Mouse (Mus musculus) kidney, embryonic 15.5 days (tissue): Measurements from ENCODE around the gene Bmp7. TPM values are rescaled to one million over a fixed set of nuclear protein-coding genes. Genes with fewer than 3 reads are reported as not detected.

Experiments used
- ATAC-seq: fragments of 200-750 bp; cut with Nextera tagmentation; replicated peaks from 2 replicates; pipeline ENCODE4 v1.8.0; 2017; ENCODE audit warnings: moderate TSS enrichment; ENCODE audit not compliant: low FRiP score
- H3K27ac ChIP-seq: fragments of 300-500 bp; sonication (generic); 2 replicates; pipeline ENCODE4 v1.5.1; 2015; ENCODE audit warnings: mild to moderate bottlenecking, inconsistent platforms
- H3K27me3 ChIP-seq: fragments of 300-500 bp; sonication (generic); 2 replicates; pipeline ENCODE4 v1.6.1; 2015; ENCODE audit warnings: inconsistent platforms
- H3K36me3 ChIP-seq: fragments of 300-500 bp; sonication (generic); 2 replicates; pipeline ENCODE4 v1.6.1; 2015; ENCODE audit warnings: inconsistent platforms
- H3K4me1 ChIP-seq: fragments of 300-500 bp; sonication (generic); 2 replicates; pipeline ENCODE4 v1.6.1; 2015; ENCODE audit warnings: inconsistent platforms
- H3K4me2 ChIP-seq: fragments of 300-500 bp; sonication (generic); 2 replicates; pipeline ENCODE4 v1.6.1; 2015; ENCODE audit warnings: moderate library complexity, mild to moderate bottlenecking, inconsistent platforms
- H3K4me3 ChIP-seq: fragments of 300-500 bp; sonication (generic); replicated peaks from 2 replicates; pipeline ENCODE4 v1.5.1; 2015; ENCODE audit warnings: mild to moderate bottlenecking, inconsistent platforms
- H3K9ac ChIP-seq: fragments of 300-500 bp; sonication (generic); 2 replicates; pipeline ENCODE4 v1.6.1; 2015; ENCODE audit warnings: mild to moderate bottlenecking, inconsistent platforms
- H3K9me3 ChIP-seq: fragments of 300-500 bp; sonication (generic); replicated peaks from 2 replicates; pipeline ENCODE4 v1.6.1; 2016; ENCODE audit warnings: inconsistent platforms
- WGBS: fragments of 180-500 bp; shearing (Covaris S2); methylation state at CpG from one replicate; pipeline ENCODE4 v1.1.7; 2015; ENCODE audit warnings: mixed read lengths; 5-methylcytosine and 5-hydroxymethylcytosine counted together
- polyA plus RNA-seq: library from polyadenylated mRNA; unstranded; fragments of >200 nt; fragmentation: Nextera tagmentation; extraction: Ambion mirVana; gene quantifications from 2 replicates; pipeline ENCODE4 v1.2.1, GENCODE M21; 2015

The Bmp7 gene
- polyA plus RNA-seq, 1 experiment from 2014 or later: 46.3 TPM

DNA sequence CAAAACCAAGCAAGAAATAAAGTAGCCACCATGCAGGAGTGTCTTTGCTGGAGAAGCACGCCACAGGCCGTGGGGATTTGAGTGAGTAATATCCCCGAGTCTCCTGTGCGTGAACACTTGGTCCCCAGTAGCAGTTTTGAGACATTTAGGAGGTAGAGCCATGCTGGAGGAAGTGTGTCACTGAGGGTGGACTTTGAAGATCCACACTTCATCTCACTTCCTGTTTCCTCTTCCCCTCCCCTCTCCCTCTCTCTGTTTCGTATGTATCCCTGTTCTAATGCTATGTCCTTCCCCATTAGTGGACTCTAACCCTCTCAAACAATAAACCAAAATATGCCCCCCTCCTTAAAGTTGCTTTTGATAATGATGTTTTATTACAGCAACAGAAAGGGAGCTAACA lies 26.4 kb upstream of the Bmp7 start:
- Histone ChIP-seq H3K9ac (no peak overlapping the region), H3K27ac (no peak overlapping the region), H3K27me3 (no peaks in the 10 kb centered on the region), H3K4me1 (peaks cover 17% of the 10 kb centered on the region), H3K36me3 (no peaks in the 10 kb centered on the region), H3K4me2 (no peak overlapping the region), H3K4me3 (no peak overlapping the region), H3K9me3 (no peaks in the 10 kb centered on the region)
- no peak for ATAC-seq
- 88% methylated on average over 5 of the region's 5 CpGs for WGBS

DNA sequence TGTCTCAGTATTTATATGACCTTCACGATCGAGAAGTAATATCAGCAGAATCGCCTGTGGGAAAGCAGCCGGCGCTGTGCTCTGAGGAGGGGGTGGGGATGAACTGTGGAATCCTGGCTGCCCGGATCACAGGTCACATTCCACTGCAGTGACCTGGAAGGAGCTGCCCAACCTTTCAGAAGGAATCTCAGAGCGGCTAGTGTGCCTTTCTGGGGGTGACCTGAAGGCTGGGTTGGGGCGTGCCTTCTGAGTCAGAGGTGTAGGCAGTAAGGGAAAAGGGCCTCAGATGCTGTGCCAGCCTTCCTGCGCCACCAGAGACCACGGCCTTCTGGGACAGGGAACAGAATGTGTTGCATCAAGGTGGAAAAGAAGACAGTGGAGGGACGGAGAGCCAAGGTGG lies 25.1 kb upstream of the Bmp7 start:
- H3K9ac ChIP-seq: no peak overlapping the region
- WGBS: 25% methylated on average over 11 of the region's 11 CpGs
- 0 out of 2 replicates have a peak, but pooled peaks have one; percentile 14 for ATAC-seq
- H3K4me1 ChIP-seq: peaks cover 23% of the 10 kb centered on the region
- H3K4me3 ChIP-seq: no peak overlapping the region
- no peak overlapping the region for H3K4me2 ChIP-seq
- H3K27me3 ChIP-seq: no peaks in the 10 kb centered on the region
- 0 out of 2 replicates have a peak overlapping the region, but pooled peaks have one; percentile 18 for H3K27ac ChIP-seq
- 0 out of 2 replicates have a peak, but pooled peaks cover 4% of the 10 kb centered on the region for H3K9me3 ChIP-seq
- H3K36me3 ChIP-seq: no peaks in the 10 kb centered on the region

DNA sequence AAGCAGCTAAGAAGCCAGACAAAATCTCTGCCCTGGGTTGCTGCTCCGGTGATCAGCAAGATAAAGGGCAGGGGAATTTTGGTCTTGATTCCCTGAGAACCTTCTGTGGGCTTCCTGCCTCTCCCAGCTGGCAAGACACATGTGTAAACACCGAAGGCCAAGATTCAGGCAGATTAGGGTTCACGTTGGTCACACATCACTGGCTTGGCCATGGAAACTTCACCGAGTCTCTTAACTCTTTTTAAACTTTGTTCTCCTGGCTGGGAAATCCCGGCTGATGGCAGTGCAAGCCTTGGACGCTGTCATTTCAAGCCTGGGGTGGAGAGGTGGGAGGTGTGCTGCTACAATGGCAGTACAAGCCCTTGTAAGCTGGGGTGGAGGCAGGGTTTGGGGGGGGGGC lies 21.1 kb upstream of the Bmp7 start:
- Histone ChIP-seq H3K9ac (no peak overlapping the region), H3K4me3 (no peak overlapping the region), H3K9me3 (peaks cover 8% of the 10 kb centered on the region; the same call in 1 of the 2 replicates), H3K36me3 (no peaks in the 10 kb centered on the region), H3K4me1 (peaks cover 40% of the 10 kb centered on the region), H3K27ac (peak overlapping the region; percentile 52), H3K4me2 (no peak overlapping the region), H3K27me3 (no peaks in the 10 kb centered on the region)
- 44% methylated on average over 6 of the region's 6 CpGs for WGBS
- no peak for ATAC-seq

DNA sequence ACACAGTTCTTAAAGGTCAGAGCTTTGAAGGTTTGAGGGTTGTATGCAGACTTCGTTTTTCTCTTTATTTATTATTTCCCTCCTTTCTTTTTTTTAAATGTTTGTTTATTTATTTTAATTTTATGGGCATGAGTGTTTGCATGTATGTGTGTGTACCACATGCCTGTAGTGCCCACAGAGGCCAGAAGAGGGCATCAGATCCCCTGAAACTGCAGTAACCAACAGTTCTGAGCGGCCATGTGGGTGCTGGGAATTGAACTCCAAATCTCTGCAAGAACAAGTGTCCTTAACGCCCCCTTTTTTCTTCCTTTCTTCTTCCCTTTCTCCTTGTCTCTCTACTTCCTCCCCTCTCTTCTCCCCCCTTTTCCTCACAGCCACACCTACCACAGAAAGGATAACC lies 20.2 kb upstream of the Bmp7 start:
- Histone ChIP-seq H3K36me3 (no peaks in the 10 kb centered on the region), H3K27ac (peak overlapping the region; percentile 52; the same call in 1 of the 2 replicates), H3K4me3 (no peak overlapping the region), H3K27me3 (no peaks in the 10 kb centered on the region), H3K9ac (no peak overlapping the region), H3K4me1 (peaks cover 37% of the 10 kb centered on the region), H3K4me2 (no peak overlapping the region), H3K9me3 (peaks cover 10% of the 10 kb centered on the region; the same call in 1 of the 2 replicates)
- 88% methylated on average over 3 of the region's 3 CpGs for WGBS
- no peak for ATAC-seq

DNA sequence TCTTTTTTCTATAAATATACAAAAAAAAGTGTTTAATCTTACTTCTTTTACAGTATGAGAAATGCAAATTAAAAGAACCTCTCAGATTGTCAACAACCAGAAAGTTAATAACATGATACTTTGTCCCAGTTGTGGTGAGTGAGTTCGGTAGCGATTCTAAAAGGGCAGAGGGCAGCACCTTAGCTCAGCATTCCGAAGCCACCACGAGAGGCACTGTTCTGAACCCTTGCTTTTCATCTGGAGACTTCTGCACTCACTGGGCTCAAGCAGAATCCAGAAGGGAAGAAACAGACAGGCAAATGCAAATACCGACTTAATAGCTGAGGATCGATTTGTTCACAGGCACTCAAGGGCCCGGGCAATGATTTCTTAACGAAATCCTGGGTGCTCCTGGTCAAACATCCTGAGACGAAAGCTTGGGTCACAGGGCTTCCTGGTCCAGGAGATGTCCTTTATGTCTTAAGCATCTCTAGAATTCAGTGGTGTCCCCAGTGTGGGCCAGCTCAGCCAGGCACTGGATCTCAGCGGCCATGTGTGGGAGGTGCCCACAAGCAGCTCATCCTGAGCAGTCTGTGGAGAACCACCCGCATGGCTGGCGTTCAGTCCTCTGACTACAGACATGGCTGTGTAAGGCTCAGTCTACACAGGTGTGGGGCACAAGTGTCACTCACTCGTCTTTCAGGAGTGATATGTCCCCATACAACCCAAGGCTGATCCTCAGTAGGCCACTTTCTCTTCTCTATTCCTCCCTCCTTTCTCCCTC lies 19.1 kb upstream of the Bmp7 start:
- peak; percentile 60; the same call in 1 of the 2 replicates for ATAC-seq
- H3K4me1 ChIP-seq: peaks cover 30% of the 10 kb centered on the region
- H3K36me3 ChIP-seq: no peaks in the 10 kb centered on the region
- H3K9ac ChIP-seq: no peak overlapping the region
- no peaks in the 10 kb centered on the region for H3K27me3 ChIP-seq
- peaks cover 10% of the 10 kb centered on the region; the same call in 1 of the 2 replicates for H3K9me3 ChIP-seq
- peak overlapping the region; percentile 73 for H3K27ac ChIP-seq
- no peak overlapping the region for H3K4me2 ChIP-seq
- 31% methylated on average over 13 of the region's 13 CpGs for WGBS
- no peak overlapping the region for H3K4me3 ChIP-seq

DNA sequence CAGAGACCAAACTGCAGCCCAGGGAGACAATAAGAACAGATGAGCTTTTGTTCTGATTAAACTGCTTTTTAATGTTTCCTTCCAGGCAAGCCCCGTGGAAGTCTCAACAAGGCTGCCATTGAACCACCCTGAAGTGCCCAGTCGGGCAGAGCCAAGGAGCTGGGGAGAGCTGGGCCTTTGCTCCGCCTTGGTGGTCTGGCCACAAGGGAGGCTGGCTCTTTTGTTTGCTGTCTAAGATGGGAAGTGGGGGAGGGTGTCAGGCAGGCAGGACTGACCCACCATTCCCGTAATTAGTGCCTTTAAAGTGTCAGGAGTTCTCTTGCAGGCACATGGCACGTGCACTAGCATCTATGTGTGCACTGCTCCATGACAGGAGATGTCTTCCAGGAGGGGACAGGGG lies 18.5 kb upstream of the Bmp7 start:
- Histone ChIP-seq H3K4me2 (no peak overlapping the region), H3K4me3 (no peak overlapping the region), H3K27me3 (no peaks in the 10 kb centered on the region), H3K9me3 (peaks cover 10% of the 10 kb centered on the region; the same call in 1 of the 2 replicates), H3K36me3 (no peaks in the 10 kb centered on the region), H3K27ac (peak overlapping the region; percentile 73), H3K4me1 (peaks cover 29% of the 10 kb centered on the region), H3K9ac (no peak overlapping the region)
- 4% methylated on average over 5 of the region's 5 CpGs for WGBS
- peak; percentile 82 for ATAC-seq

DNA sequence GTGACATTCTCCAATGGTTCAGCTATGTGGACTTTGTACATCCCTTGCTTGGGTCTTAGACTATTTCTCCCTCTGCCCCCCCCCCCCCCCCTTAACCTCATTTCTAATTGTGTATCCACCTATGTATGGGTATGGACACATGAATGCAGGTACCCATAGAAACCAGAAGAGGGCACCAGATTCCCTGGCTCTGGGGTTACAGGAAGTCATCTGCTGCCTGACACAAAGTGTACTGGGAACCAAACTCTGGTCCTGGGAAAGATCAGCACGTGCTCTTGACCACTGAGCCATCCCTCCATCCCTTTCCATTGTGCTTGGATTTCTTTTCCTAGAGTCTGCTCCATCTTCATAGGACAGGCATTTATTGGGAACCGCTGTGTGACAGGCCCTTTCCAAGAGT lies 11.9 kb upstream of the Bmp7 start:
- 0 out of 2 replicates have a peak, but pooled peaks cover 6% of the 10 kb centered on the region for H3K9me3 ChIP-seq
- WGBS: 74% methylated on average over 2 of the region's 2 CpGs
- H3K4me1 ChIP-seq: peaks cover 11% of the 10 kb centered on the region
- no peaks in the 10 kb centered on the region for H3K36me3 ChIP-seq
- no peak overlapping the region for H3K4me2 ChIP-seq
- no peak overlapping the region for H3K4me3 ChIP-seq
- no peak overlapping the region for H3K27ac ChIP-seq
- no peak for ATAC-seq
- H3K27me3 ChIP-seq: peaks cover 4% of the 10 kb centered on the region; the same call in 1 of the 2 replicates
- no peak overlapping the region for H3K9ac ChIP-seq

DNA sequence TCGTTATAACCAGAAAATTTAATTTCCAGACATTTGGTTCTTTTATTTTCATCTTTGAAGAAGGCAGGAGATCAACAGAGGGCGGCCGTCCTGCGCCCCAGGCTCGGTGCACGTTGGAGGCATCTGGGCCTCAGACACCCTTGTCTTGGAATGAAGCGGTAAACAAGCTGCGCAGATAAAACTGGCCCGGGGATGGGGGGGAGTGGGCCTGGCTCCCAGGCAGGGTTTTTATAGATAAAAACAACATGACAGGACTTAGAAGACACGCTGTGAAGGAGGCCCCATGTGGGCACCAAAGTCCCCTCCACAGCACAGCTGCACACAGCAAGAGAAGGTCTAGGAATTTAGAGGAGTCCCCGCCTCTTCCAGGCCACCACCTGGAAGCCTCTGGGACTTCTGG lies 10.6 kb upstream of the Bmp7 start:
- 56% methylated on average over 11 of the region's 11 CpGs for WGBS
- no peaks in the 10 kb centered on the region for H3K9me3 ChIP-seq
- no peak overlapping the region for H3K27ac ChIP-seq
- H3K4me2 ChIP-seq: no peak overlapping the region
- H3K4me1 ChIP-seq: peaks cover 11% of the 10 kb centered on the region
- no peak for ATAC-seq
- no peaks in the 10 kb centered on the region for H3K36me3 ChIP-seq
- H3K27me3 ChIP-seq: peaks cover 6% of the 10 kb centered on the region; the same call in 1 of the 2 replicates
- no peak overlapping the region for H3K4me3 ChIP-seq
- no peak overlapping the region for H3K9ac ChIP-seq

DNA sequence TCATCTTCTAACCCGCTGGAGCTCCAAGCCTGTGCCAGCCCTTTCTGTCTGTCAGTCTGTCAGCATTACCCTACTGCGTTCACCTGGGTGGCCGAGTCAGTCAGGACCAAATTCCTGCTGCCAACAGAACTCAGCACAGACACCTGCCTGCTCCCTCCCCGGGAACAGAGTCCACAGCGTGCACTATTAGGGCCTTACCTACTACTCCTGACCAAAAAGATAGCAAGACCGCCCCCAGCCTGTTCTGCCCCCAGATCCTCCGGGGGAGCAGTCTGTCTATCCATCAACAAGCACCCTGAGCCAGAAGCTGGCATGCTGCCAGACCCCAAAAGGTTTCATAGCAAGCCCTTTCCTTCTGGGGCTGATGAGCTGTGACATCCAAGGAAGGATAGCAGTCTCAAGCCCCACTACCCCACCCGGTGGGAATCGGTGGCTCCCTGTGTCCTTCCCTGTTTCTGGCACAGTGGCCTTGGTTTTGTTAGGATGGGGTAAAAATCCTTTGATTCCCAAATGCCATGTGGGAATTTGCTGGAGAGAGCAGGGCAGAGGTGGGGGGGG lies 10.1 kb upstream of the Bmp7 start:
- 64% methylated on average over 9 of the region's 9 CpGs for WGBS
- Histone ChIP-seq H3K4me2 (no peak overlapping the region), H3K4me1 (peaks cover 11% of the 10 kb centered on the region), H3K9ac (no peak overlapping the region), H3K27ac (no peak overlapping the region), H3K4me3 (no peak overlapping the region), H3K27me3 (peaks cover 6% of the 10 kb centered on the region; the same call in 1 of the 2 replicates), H3K36me3 (no peaks in the 10 kb centered on the region), H3K9me3 (no peaks in the 10 kb centered on the region)
- no peak for ATAC-seq

DNA sequence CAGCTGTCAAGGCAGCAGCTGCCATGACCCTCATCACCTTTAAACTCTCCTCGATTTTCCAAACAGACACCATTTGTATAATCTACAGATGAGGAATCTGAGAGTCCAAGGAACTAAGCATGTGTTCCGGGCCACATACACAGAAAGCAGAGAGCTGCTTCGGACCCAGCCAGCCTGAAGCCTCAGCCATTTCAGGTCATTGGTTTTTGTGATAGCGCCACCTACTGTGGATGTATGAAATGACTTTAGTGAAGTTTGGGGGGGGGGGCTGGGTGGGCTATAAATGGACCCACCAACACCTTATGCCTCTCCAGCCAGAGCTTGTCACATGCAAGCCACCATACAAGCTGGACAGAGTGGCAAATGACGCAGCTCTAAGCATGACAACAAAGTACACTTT lies 8.9 kb upstream of the Bmp7 start:
- H3K9ac ChIP-seq: no peak overlapping the region
- H3K4me1 ChIP-seq: peaks cover 9% of the 10 kb centered on the region
- no peaks in the 10 kb centered on the region for H3K36me3 ChIP-seq
- no peak overlapping the region for H3K4me2 ChIP-seq
- ATAC-seq: no peak
- 36% methylated on average over 5 of the region's 5 CpGs for WGBS
- no peaks in the 10 kb centered on the region for H3K9me3 ChIP-seq
- H3K27ac ChIP-seq: no peak overlapping the region
- peaks cover 6% of the 10 kb centered on the region; the same call in 1 of the 2 replicates for H3K27me3 ChIP-seq
- H3K4me3 ChIP-seq: no peak overlapping the region

DNA sequence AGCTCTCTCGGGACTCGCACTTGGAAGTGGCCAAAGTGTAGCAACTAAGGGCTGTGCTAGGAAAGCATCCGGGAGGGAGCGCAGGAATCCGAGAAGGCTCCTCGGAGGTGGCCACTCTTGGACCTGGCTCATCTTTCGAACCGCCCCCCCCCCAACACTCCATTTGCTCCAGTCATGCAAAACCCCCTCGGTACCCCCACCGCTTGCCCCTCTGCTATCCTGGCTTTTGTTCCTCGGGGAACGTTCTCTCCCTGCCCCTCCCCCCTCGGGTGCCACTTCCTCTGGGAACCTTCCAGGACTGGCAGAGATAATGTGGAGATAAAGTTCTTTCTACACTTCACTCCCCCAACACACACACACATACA lies 660 bp upstream of the Bmp7 start:
- H3K9ac ChIP-seq: peak overlapping the region; percentile 68
- peaks cover 69% of the 10 kb centered on the region for H3K4me1 ChIP-seq
- peak overlapping the region; percentile 64 for H3K4me3 ChIP-seq
- 0% methylated on average over 12 of the region's 13 CpGs for WGBS
- peak overlapping the region; percentile 97 for H3K27ac ChIP-seq
- no peaks in the 10 kb centered on the region for H3K36me3 ChIP-seq
- peaks cover 52% of the 10 kb centered on the region for H3K27me3 ChIP-seq
- ATAC-seq: no peak; the same call in 1 of the 2 replicates
- H3K4me2 ChIP-seq: peak overlapping the region; percentile 94
- H3K9me3 ChIP-seq: no peaks in the 10 kb centered on the region

DNA sequence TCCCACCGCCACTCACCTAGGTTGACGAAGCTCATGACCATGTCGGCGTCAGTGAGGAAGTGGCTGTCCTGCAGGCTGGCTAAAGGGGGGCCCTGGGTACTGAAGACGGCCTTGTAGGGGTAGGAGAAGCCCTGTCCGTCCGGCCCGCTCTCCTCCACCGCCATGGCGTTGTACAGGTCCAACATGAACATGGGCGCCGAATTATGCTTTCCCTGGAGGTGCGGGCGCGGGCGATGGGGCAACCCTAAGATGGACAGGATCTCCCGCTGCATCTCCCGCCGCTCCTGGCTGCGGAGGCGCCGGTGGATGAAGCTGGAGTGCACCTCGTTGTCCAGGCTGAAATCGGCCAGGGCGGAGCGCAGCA lies 500 bp downstream of the Bmp7 start:
- Histone ChIP-seq H3K27me3 (peaks cover 52% of the 10 kb centered on the region), H3K4me1 (peaks cover 80% of the 10 kb centered on the region)
- no peak for ATAC-seq

More for the DNA sequence above, 500 bp downstream of the Bmp7 start:
- Histone ChIP-seq H3K36me3 (no peaks in the 10 kb centered on the region), H3K4me3 (peak overlapping the region; percentile 64), H3K9me3 (no peaks in the 10 kb centered on the region), H3K4me2 (peak overlapping the region; percentile 94), H3K9ac (peak overlapping the region; percentile 68), H3K27ac (peak overlapping the region; percentile 97)
- under 1% methylated on average over 26 of the region's 26 CpGs for WGBS
